Mouse (Mus musculus): ENCODE data around the gene Cops9. TPM values are rescaled to one million over a fixed set of nuclear protein-coding genes. Genes with fewer than 3 reads are reported as not detected.

Gene Cops9
- total and polyA plus RNA-seq, 3 experiments = 377 to 618 TPM; not detected in 1

DNA sequence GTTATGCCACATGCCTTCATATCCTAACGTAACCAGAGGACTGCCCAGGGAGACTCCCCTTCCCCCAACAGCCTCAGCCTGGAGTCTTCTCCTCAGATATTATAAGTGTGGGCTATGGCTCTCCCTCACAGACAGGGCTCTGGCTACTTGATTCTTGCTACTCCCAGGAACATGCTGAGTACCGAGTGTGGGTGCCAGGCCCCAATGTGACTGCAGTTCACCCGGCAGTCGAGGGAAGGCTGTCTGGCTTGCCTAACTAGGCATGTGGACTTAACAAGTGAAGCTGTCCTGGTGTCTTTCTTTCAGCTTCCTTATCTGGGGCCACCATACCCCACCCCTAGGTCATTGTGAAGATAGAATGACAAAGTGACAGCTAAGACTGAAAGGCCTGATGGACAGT, 1.9 kb upstream of the Cops9 start:
- Histone ChIP-seq H3K4me1 (ENCODE audit: control insufficient read depth in 1 of 2, insufficient read depth in 2 of 2, low read length in 2 of 2) (peaks cover 3 to 25% of the 10 kb centered on the region in 2 experiments), H3K9ac (ENCODE audit: control insufficient read depth, low read depth, low read length, poor library complexity, severe bottlenecking) (no peak overlapping the region), H3K79me2 (ENCODE audit: control insufficient read depth, insufficient read depth, low read length, poor library complexity) (peaks cover 29% of the 10 kb centered on the region), H3K27me3 (ENCODE audit: control insufficient read depth in 1 of 2, insufficient read depth in 2 of 2, low read length in 2 of 2) (no peaks in the 10 kb centered on the region), H3K4me3 (ENCODE audit: control insufficient read depth in 1 of 2, insufficient read depth in 1 of 2, low read depth in 2 of 2, low read length in 2 of 2) (no peak overlapping the region), H3K36me3 (ENCODE audit: control insufficient read depth in 1 of 2, insufficient read depth in 2 of 2, low read length in 2 of 2) (peaks cover 0 to 22% of the 10 kb centered on the region in 2 experiments; a peak in 3 of 4 replicates), H3K9me3 (replicated peaks; ENCODE audit: insufficient read depth, low read length) (no peaks in the 10 kb centered on the region), H3K27ac (ENCODE audit: control insufficient read depth, low read depth, low read length) (no peak overlapping the region)
- no peak for DNase-seq (ENCODE audit: low read depth, low spot score)
- TF ChIP-seq TAL1 (IDR thresholded peaks at IDR 0.05; ENCODE audit: low read length) = 0 out of 2 replicates have a peak, but pooled peaks have one; percentile 15
- TF ChIP-seq EP300 (IDR thresholded peaks at IDR 0.05; ENCODE audit: low read depth in 1 of 2, low read length in 2 of 2) = no peak

DNA sequence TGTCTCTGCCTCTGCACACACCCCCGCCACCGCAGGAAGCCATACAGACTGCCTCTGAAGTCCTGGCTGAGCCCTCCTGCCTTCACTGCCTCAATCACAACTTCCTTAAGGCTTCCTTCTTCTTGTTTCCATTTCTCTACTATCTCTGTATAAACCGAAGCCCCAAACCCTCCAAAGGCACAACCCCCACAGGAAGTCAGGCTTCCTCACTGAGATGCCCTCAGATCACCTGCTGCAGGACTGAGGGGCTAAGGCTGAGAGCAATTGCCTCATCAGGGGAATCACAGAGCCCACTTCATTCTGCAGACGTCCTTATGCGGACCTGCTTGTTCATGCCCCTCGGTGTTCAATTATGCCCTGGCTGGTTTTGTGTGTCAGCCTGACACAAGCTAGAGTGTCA, 1.4 kb downstream of the Cops9 start:
- peaks cover 0 to 18% of the 10 kb centered on the region in 2 experiments; a peak in 3 of 4 replicates for H3K4me1 ChIP-seq (ENCODE audit: control insufficient read depth in 1 of 2, insufficient read depth in 2 of 2, low read length in 2 of 2)
- peaks cover 30% of the 10 kb centered on the region for H3K79me2 ChIP-seq (ENCODE audit: control insufficient read depth, insufficient read depth, low read length, poor library complexity)
- peak overlapping the region; percentile 73 to 81 for H3K4me3 ChIP-seq (ENCODE audit: control insufficient read depth in 1 of 2, insufficient read depth in 1 of 2, low read depth in 2 of 2, low read length in 2 of 2)
- H3K9ac ChIP-seq (ENCODE audit: control insufficient read depth, low read depth, low read length, poor library complexity, severe bottlenecking) = peak overlapping the region; percentile 82
- H3K9me3 ChIP-seq (replicated peaks; ENCODE audit: insufficient read depth, low read length) = no peaks in the 10 kb centered on the region
- TF ChIP-seq USF1 (IDR thresholded peaks at IDR 0.05; ENCODE audit: low read depth, low read length) (no peak), CHD1 (IDR thresholded peaks at IDR 0.05; ENCODE audit: low read depth, low read length) (no peak), MAFK (IDR thresholded peaks at IDR 0.05; ENCODE audit: borderline replicate concordance, low read depth, low read length) (no peak), E2F4 (IDR thresholded peaks at IDR 0.05; ENCODE audit: borderline replicate concordance, low read depth, low read length) (no peak), ELF1 (IDR thresholded peaks at IDR 0.05; ENCODE audit: low read depth, low read length) (no peak), GATA1 (IDR thresholded peaks at IDR 0.05; ENCODE audit: low read depth, low read length) (no peak), SMC3 (IDR thresholded peaks at IDR 0.05; ENCODE audit: low read depth, low read length) (no peak), CTCF (IDR thresholded peaks at IDR 0.05 in 2 of 3, conservative IDR thresholded peaks at IDR 0.05 in 1 of 3; ENCODE audit: control insufficient read depth in 1 of 3, insufficient read depth in 1 of 3, low read depth in 2 of 3, low read length in 3 of 3, poor library complexity in 1 of 3, severe bottlenecking in 1 of 3) (no peak), GABPA (IDR thresholded peaks at IDR 0.05; ENCODE audit: low read depth, low read length) (no peak), ZKSCAN1 (IDR thresholded peaks at IDR 0.05; ENCODE audit: low read depth, low read length) (no peak), ZNF384 (IDR thresholded peaks at IDR 0.05; ENCODE audit: low read depth, low read length) (no peak), CHD2 (IDR thresholded peaks at IDR 0.05; ENCODE audit: low read length) (no peak), BHLHE40 (IDR thresholded peaks at IDR 0.05; ENCODE audit: borderline replicate concordance, low read depth, low read length) (no peak), ETS1 (IDR thresholded peaks at IDR 0.05; ENCODE audit: low read depth, low read length) (no peak), ZC3H11A (IDR thresholded peaks at IDR 0.05; ENCODE audit: low read depth, low read length) (no peak), USF2 (IDR thresholded peaks at IDR 0.05; ENCODE audit: borderline replicate concordance in 1 of 2, insufficient read depth in 1 of 2, low read depth in 1 of 2, low read length in 2 of 2) (no peak)
- H3K27ac ChIP-seq (ENCODE audit: control insufficient read depth, low read depth, low read length) = no peak overlapping the region
- peak; percentile 38 for DNase-seq (ENCODE audit: low read depth, low spot score)
- H3K27me3 ChIP-seq (ENCODE audit: control insufficient read depth in 1 of 2, insufficient read depth in 2 of 2, low read length in 2 of 2) = no peaks in the 10 kb centered on the region
- peaks cover 2 to 14% of the 10 kb centered on the region in 2 experiments; a peak in 3 of 4 replicates for H3K36me3 ChIP-seq (ENCODE audit: control insufficient read depth in 1 of 2, insufficient read depth in 2 of 2, low read length in 2 of 2)
